Mouse (Mus musculus) megakaryocyte, embryonic 14.5 days (primary cell): ENCODE results near the gene Jam3.

Source experiments
- FLI1 ChIP-seq: IDR thresholded peaks from 2 replicates; pipeline ENCODE4 v1.6.1; 2012; ENCODE audit warnings: low read length, inconsistent platforms, mixed read lengths
- GATA1 ChIP-seq: IDR thresholded peaks from 3 replicates; pipeline ENCODE4 v1.6.1; 2012; ENCODE audit warnings: mixed read lengths, low read length, inconsistent platforms, borderline replicate concordance

GRCm38 (mm10) chr9:27146826-27147225 is 8.4 kb downstream of the Jam3 start:
- TF ChIP-seq FLI1 (no peak), GATA1 (no peak)
